Mouse (Mus musculus) heart, embryonic 10.5 days (tissue): ENCODE measurements around the gene Mcidas. TPM values are rescaled to one million over a fixed set of nuclear protein-coding genes. Genes with fewer than 3 reads are reported as not detected.
"Not testable (repeated sequence)": the region's sequence is repeated elsewhere in the genome, so short reads cannot be mapped to it uniquely, and the experiment has no call there.

Experiments
- DNase-seq: peaks from one replicate; pipeline ENCODE4 v3.0.0-alpha.2; 2017; ENCODE audit warnings: low spot score
- H3K27ac ChIP-seq: fragments of 300-500 bp; sonication (generic); 2 replicates; pipeline ENCODE4 v1.5.1; 2016; ENCODE audit warnings: mild to moderate bottlenecking
- H3K27me3 ChIP-seq: fragments of 300-500 bp; sonication (generic); 2 replicates; pipeline ENCODE4 v1.6.1; 2016; ENCODE audit warnings: mild to moderate bottlenecking; ENCODE audit not compliant: poor library complexity, insufficient read depth, severe bottlenecking
- H3K36me3 ChIP-seq: fragments of 300-500 bp; sonication (generic); 2 replicates; pipeline ENCODE4 v1.6.1; 2016; ENCODE audit warnings: mild to moderate bottlenecking, moderate library complexity
- H3K4me1 ChIP-seq: fragments of 300-500 bp; sonication (generic); 2 replicates; pipeline ENCODE4 v1.6.1; 2016; ENCODE audit warnings: mild to moderate bottlenecking
- H3K4me3 ChIP-seq: fragments of 300-500 bp; sonication (generic); 2 replicates; pipeline ENCODE4 v1.5.1; 2016; ENCODE audit warnings: mild to moderate bottlenecking, moderate library complexity
- H3K9me3 ChIP-seq: fragments of 300-500 bp; sonication (generic); 2 replicates; pipeline ENCODE4 v1.6.1; 2016; ENCODE audit warnings: mild to moderate bottlenecking, moderate library complexity
- WGBS: fragments of 180-500 bp; shearing (Covaris S2); methylation state at CpG from one replicate; pipeline ENCODE4 v1.1.7; 2016; 5-methylcytosine and 5-hydroxymethylcytosine counted together
- polyA plus RNA-seq: library from polyadenylated mRNA; unstranded; fragments of >200 nt; fragmentation: Nextera tagmentation; extraction: Ambion mirVana; gene quantifications from 2 replicates; pipeline ENCODE4 v1.2.1, GENCODE M21; 2016

Gene Mcidas
- polyA plus RNA-seq, 1 experiment from 2014 or later: 0.13 TPM

DNA sequence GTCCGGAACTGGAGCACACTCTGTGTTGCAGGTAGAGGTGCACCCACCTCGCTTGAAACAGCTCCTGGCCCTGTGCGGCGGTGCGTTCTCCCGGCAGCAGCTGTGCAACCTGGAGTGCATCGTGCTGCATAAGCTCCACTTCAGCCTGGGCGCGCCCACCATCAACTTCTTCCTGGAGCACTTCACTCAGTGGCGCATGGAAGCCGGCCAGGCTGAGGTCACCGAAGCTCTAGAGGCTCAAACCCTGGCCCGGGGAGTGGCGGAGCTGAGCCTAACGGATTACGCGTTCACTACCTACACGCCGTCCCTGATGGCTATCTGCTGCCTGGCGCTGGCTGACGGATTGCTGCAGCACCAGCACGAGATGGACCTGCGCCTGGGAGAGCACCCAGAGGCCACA lies 4.1 kb upstream of the Mcidas start:
- H3K27ac ChIP-seq: no peak overlapping the region
- peaks cover 93% of the 10 kb centered on the region for H3K27me3 ChIP-seq
- peak; percentile 76 for DNase-seq
- H3K4me3 ChIP-seq: peak overlapping the region; percentile 63
- peaks cover 49% of the 10 kb centered on the region for H3K4me1 ChIP-seq
- no peaks in the 10 kb centered on the region for H3K36me3 ChIP-seq
- WGBS: under 1% methylated on average over 23 of the region's 23 CpGs
- no peaks in the 10 kb centered on the region for H3K9me3 ChIP-seq

DNA sequence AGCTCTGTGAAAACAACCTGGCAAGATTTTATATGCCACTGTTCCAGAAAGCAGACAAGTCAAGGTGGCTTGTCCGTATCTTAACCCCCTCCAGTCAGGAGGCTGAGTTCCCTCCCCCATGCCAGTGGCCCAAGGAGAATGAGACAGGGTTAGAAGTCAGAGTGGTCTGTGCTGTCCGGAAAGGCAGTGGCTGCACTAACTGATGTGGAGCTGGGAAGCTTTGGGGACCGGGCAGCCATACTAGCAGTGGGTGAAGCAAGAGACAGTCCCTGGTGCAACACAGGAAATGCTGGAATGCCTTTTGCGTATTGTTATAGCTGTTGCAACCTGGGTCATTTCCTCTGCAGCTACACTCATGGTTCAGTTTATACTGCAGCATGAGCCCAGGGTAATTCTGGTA lies 3.3 kb upstream of the Mcidas start:
- peaks cover 98% of the 10 kb centered on the region for H3K27me3 ChIP-seq
- WGBS: 17% methylated on average over 4 of the region's 4 CpGs
- no peak overlapping the region for H3K4me3 ChIP-seq
- H3K9me3 ChIP-seq: no peaks in the 10 kb centered on the region
- H3K27ac ChIP-seq: no peak overlapping the region
- peaks cover 49% of the 10 kb centered on the region for H3K4me1 ChIP-seq
- DNase-seq: no peak
- H3K36me3 ChIP-seq: no peaks in the 10 kb centered on the region

DNA sequence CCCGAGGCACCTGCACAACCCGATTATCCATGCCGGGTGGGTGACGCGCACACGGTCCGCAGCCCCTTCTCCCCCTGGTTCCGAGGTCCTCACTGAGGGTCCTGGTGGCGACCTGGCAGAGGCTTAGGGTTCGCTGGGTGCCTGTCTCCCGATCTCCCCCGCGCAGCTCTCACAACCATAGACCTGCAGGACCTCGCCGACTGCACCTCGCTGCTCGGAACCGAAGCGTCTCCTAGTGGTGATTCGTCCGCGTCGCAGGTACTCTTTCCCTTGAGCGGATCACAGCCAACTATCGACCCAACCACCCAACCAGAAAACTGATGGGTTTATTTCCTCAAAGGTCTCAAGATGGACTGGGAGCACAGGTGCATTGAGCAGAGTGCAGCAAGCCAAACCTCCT lies 546 bp downstream of the Mcidas start:
- H3K9me3 ChIP-seq: no peaks in the 10 kb centered on the region
- 2% methylated on average over 25 of the region's 25 CpGs for whole genome bisulfite sequencing
- peaks cover 28% of the 10 kb centered on the region for H3K4me1 ChIP-seq
- no peaks in the 10 kb centered on the region for H3K36me3 ChIP-seq
- peak overlapping the region; percentile 65 for H3K4me3 ChIP-seq
- peak; percentile 83 for DNase-seq
- peaks cover 98% of the 10 kb centered on the region for H3K27me3 ChIP-seq
- H3K27ac ChIP-seq: no peak overlapping the region

DNA sequence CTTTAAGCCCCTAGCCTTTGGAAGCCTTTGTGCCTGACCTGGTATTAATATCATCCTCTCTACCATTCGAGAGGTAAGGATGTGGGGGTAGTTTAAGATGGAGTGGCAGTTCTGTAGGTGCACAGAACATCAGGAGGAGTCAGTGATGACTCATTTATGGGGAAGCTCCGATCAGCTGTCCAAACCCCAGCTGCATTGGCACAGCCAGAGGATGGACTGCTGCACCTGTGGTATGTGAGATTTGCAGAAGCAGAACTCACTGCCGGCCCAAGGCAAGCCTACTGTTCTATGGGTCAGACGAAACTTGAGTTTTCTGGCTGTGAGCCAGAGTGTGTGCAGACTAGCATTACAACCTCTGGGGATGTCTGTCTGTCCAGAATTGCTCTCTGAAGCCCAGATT lies 2.8 kb downstream of the Mcidas start:
- Histone ChIP-seq H3K4me1 (peaks cover 21% of the 10 kb centered on the region), H3K4me3 (no peak overlapping the region), H3K9me3 (no peaks in the 10 kb centered on the region), H3K27me3 (peaks cover 98% of the 10 kb centered on the region), H3K36me3 (no peaks in the 10 kb centered on the region), H3K27ac (no peak overlapping the region)
- WGBS: 67% methylated on average over 4 of the region's 4 CpGs
- no peak for DNase-seq

DNA sequence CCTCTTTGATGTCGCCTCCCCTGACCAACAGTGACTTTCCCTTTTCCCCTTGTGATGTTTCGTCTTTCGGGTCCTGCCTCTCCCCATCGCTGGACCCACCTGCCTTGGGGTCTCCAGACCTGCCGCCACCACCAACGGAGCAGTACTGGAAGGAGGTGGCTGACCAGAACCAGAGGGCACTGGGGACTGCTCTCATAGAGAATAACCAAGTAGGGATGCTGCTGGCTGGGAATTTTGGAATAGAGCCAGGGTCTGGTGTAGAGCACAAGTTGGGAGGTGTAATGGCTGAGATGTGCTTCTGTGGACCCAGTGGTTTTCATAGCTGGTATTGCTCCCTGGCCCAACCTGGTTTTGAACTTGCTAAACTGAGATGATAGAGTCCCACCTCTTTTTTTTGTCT lies 3.7 kb downstream of the Mcidas start:
- WGBS: 70% methylated on average over 6 of the region's 6 CpGs
- H3K27me3 ChIP-seq: peaks cover 94% of the 10 kb centered on the region
- peaks cover 21% of the 10 kb centered on the region for H3K4me1 ChIP-seq
- no peaks in the 10 kb centered on the region for H3K36me3 ChIP-seq
- H3K9me3 ChIP-seq: no peaks in the 10 kb centered on the region
- DNase-seq: no peak
- no peak overlapping the region for H3K4me3 ChIP-seq
- no peak overlapping the region for H3K27ac ChIP-seq

DNA sequence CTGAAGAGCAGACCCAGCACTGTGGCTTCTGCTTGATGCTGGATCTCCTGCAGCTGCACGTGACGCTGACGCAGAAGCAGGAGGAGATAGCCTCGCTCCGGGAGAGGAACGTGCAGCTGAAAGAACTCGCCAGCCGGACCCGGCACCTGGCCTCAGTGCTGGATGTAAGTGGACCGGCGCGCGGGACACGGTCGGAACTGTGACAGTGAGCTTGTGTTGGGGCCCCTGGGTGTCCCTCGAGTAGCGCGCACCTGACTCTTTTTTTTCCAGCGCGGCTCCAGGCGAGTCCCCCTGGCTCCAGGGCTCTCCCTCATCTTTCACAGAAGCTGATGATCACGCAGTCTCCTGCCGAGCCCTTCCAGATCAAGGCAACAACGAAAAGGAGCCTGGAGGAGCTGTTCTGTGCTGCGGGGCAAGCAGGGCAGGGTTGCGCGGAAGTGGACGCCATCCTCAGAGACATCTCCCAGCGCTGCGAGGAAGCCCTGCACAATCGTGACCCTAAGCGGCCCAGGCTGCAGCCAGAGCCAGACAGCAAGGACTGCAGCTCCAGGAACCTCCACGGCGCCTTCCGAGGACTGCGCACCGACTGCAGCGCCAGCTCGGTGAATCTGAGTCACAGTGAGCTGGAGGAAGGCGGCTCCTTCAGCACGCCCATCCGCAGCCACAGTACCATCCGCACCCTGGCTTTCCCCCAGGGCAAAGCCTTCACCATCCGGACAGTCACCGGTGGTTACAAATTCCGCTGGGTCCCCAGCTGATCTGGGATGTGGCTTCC lies 5.0 kb downstream of the Mcidas start:
- Histone ChIP-seq H3K27ac (no peak overlapping the region), H3K4me3 (peak overlapping the region; percentile 64), H3K36me3 (no peaks in the 10 kb centered on the region), H3K4me1 (peaks cover 16% of the 10 kb centered on the region), H3K27me3 (peaks cover 83% of the 10 kb centered on the region), H3K9me3 (no peaks in the 10 kb centered on the region)
- under 1% methylated on average over 46 of the region's 46 CpGs for WGBS
- DNase-seq: peak; percentile 74

DNA sequence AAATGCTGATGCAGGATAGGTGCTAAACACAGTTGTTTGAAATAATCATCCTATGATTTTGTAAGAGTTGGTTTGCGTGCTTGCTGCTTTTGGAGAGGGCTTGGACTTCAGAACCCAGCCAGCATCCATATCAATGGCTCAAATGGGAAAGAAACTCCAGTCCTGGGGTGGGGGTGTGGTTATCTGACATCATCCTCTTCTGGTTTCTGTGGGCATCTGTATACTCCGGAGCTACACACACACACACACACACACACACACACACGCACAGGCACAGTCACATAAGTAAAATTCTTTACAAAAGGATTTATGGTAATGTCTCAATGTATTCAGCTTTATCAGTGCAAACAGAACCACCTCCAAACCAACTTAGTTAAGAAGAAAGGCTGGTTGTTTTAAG lies 6.4 kb downstream of the Mcidas start:
- Histone ChIP-seq H3K4me3 (no peak overlapping the region), H3K9me3 (no peaks in the 10 kb centered on the region), H3K4me1 (peaks cover 9% of the 10 kb centered on the region), H3K27me3 (peaks cover 68% of the 10 kb centered on the region), H3K36me3 (no peaks in the 10 kb centered on the region), H3K27ac (no peak overlapping the region)
- WGBS: 78% methylated on average over 3 of the region's 3 CpGs
- DNase-seq: peak; percentile 59

DNA sequence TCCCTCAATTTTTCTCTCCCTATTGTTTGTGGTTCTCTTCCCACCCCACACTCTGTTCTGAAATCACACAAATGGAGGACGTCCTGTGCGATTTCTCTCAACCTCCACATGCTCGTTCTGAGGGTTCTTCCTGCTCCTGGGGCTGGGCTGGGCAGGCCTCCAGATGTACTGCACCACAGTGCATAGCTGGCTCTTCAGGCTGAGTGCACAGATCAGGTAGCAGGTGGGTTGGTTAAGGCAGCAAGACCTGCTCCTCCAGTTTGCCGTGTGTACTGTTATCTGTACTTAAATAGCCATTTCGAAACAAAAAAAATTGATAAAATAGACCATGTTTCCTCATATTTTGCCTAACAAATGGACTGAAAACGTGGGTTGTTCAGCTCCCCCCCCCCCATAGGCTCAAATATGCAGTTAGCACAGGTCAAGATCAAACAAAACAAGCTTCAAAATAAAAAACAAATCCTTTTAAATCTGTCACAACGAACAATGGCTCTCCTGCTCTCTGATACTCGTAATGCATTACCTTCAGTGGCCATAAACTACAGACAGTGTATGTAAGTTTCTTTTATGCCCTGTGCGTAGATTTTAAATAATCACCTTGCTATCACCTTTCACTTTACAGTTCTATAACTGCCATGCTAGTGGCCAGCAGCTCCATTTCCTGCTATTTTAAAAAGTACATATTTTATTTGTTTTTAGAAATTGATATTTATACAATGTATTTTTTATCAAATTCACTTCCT lies 7.1 kb downstream of the Mcidas start:
- WGBS: 64% methylated on average over 9 of the region's 9 CpGs
- no peaks in the 10 kb centered on the region for H3K9me3 ChIP-seq
- H3K27ac ChIP-seq: no peak overlapping the region
- peaks cover 9% of the 10 kb centered on the region for H3K4me1 ChIP-seq
- peaks cover 61% of the 10 kb centered on the region for H3K27me3 ChIP-seq
- peak; percentile 68 for DNase-seq
- no peaks in the 10 kb centered on the region for H3K36me3 ChIP-seq
- H3K4me3 ChIP-seq: no peak overlapping the region

DNA sequence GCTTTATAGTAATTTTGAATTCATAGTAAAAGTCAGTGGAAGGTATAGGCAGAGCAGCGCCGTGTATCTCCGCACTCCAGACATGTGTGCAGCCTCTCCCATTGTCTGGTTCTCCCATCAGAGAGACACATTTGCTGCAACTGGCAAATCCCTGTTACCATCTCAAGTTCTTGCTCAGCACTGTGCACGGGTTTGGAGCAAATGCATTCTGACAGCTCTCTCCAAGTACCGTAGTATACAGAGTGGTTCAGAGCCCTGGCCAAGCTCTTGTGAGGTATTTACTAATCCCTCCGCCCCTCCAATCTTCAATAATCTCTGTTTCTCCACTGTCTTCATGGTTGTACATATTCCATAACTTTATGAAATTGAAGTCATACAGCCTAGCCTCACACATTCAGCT lies 19.0 kb downstream of the Mcidas start:
- H3K27ac ChIP-seq: no peak overlapping the region
- no peaks in the 10 kb centered on the region for H3K27me3 ChIP-seq
- H3K9me3 ChIP-seq: no peaks in the 10 kb centered on the region
- H3K4me1 ChIP-seq: no peaks in the 10 kb centered on the region
- H3K36me3 ChIP-seq: no peaks in the 10 kb centered on the region
- 72% methylated on average over 6 of the region's 6 CpGs for WGBS
- no peak overlapping the region for H3K4me3 ChIP-seq
- DNase-seq: peak; percentile 69

DNA sequence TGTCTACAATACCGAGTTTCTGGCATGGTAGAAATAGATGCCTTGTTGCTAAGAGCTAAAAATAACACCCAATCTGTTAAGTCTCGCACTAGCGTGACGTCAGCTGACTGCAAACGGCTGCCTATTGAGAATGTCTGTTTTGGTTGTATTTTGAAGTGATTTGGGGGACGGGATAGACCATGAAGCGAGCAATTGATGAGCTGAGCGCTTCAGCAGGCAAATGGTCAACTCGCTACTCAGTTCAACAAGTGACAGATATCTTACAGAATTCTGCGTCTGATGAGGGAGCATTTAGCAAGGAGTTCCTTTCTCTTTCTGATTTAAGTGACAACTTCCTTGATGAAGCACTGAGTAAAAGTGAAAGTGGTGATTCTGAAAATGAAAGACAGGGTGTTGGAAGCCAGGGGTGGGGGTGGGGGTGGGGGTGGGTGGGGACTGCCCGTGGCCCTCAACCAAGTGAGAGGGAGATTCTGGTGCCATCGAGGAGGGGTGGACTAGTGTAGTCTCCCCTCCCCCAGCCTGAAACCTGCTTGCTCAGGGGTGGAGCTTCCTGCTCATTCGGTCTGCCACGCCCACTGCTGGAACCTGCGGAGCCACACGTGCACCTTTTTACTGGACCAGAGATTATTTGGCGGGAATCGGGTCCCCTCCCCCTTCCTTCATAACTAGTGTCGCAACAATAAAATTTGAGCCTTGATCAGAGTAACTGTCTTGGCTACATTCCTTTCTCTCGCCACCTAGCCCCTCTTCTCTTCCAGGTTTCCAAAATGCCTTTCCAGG lies 19.7 kb downstream of the Mcidas start:
- peak overlapping the region; percentile 47 for H3K4me3 ChIP-seq
- not testable (repeated sequence) for H3K27ac ChIP-seq, H3K36me3 ChIP-seq, H3K4me1 ChIP-seq, H3K9me3 ChIP-seq, H3K27me3 ChIP-seq
- WGBS: 38% methylated on average over 20 of the region's 20 CpGs
- peak; percentile 73 for DNase-seq

DNA sequence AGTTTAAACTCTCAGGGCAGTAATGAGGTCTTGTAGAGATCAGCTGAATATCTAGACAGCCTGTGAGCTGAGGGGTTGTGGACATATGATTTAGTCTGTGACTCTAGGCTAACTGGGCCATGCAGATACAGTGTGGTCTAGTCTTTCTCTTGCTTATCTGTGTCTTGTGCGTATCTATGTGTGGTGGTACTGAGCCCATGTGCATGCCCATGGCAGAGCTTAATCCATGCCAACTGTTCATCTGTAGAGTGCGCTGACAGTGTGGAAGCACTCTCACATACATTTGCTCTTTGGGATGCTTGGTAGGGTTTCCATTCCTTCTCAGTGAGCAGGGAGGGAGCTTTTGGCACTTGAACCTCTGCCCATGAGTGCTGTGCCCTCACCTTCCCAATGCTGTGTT lies 27.9 kb downstream of the Mcidas start:
- Histone ChIP-seq H3K4me1 (no peaks in the 10 kb centered on the region), H3K36me3 (no peaks in the 10 kb centered on the region), H3K27ac (no peak overlapping the region), H3K27me3 (0 out of 2 replicates have a peak, but pooled peaks cover 4% of the 10 kb centered on the region), H3K9me3 (no peaks in the 10 kb centered on the region), H3K4me3 (no peak overlapping the region)
- 77% methylated on average over 2 of the region's 2 CpGs for WGBS
- DNase-seq: peak; percentile 56

DNA sequence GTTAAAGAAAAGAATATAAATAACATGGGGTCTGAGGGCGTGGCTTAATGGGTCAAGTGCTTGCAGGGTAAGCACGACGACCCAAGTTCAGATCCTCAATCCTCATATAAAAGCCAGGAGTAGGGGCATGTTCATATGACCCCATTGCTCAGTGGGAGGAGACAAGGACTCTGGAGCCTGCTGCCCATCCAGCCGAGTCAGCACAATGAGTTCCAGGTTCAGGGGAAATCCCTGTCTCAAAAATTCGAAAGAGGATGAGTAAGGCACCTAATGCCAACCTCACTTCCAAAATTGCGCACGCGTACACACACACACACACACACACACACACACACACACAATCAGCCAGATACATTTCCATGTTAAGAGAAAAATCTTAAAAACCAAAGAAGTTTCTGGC lies 28.8 kb downstream of the Mcidas start:
- no peaks in the 10 kb centered on the region for H3K9me3 ChIP-seq
- H3K4me1 ChIP-seq: no peaks in the 10 kb centered on the region
- 81% methylated on average over 8 of the region's 8 CpGs for WGBS
- peak; percentile 60 for DNase-seq
- no peaks in the 10 kb centered on the region for H3K36me3 ChIP-seq
- no peak overlapping the region for H3K27ac ChIP-seq
- no peak overlapping the region for H3K4me3 ChIP-seq
- H3K27me3 ChIP-seq: 0 out of 2 replicates have a peak, but pooled peaks cover 4% of the 10 kb centered on the region
